Mouse (Mus musculus) heart, adult 2 months (tissue): ENCODE data around the gene Olfr279. TPM values are rescaled to one million over a fixed set of nuclear protein-coding genes. Genes with fewer than 3 reads are reported as not detected.
A peak's percentile ranks its signal among the peaks of the same experiment; 100 is the strongest.

Experiments
- DNase-seq, 2 experiments: peaks; one replicate each; pipeline ENCODE4 v3.0.0; 2021
- H3K27ac ChIP-seq: fragments of 200-600 bp; 2 replicates; pipeline ENCODE4 v1.8.1; 2022
- H3K27me3 ChIP-seq: fragments of 200-500 bp; 2 replicates; pipeline ENCODE4 v1.6.1; 2012; ENCODE audit warnings: mild to moderate bottlenecking, low read length, inconsistent platforms, mixed read lengths; ENCODE audit not compliant: control insufficient read depth, insufficient read depth
- H3K36me3 ChIP-seq: fragments of 200-500 bp; 2 replicates; pipeline ENCODE4 v1.6.1; 2012; ENCODE audit warnings: low read length, inconsistent platforms; ENCODE audit not compliant: control insufficient read depth, insufficient read depth
- H3K4me1 ChIP-seq: fragments of 200-500 bp; 2 replicates; pipeline ENCODE4 v1.6.1; 2011; ENCODE audit warnings: low read length; ENCODE audit not compliant: control insufficient read depth, insufficient read depth
- H3K4me3 ChIP-seq: fragments of 200-600 bp; 2 replicates; pipeline ENCODE4 v1.8.1; 2022
- H3K79me2 ChIP-seq: fragments of 200-500 bp; replicated peaks from 2 replicates; pipeline ENCODE4 v1.6.1; 2012; ENCODE audit warnings: mild to moderate bottlenecking, inconsistent platforms, low read length, moderate library complexity, mixed read lengths; ENCODE audit not compliant: control insufficient read depth, insufficient read depth
- H3K9ac ChIP-seq: fragments of 200-500 bp; 2 replicates; pipeline ENCODE4 v1.6.1; 2012; ENCODE audit warnings: low read depth, mild to moderate bottlenecking, control low read depth, inconsistent platforms, low read length, mixed read lengths
- CTCF ChIP-seq: fragments of 200-600 bp; IDR thresholded peaks from 2 replicates; pipeline ENCODE4 v1.8.1; 2022; ENCODE audit warnings: antibody characterized with exemption, mild to moderate bottlenecking, moderate library complexity
- EP300 ChIP-seq: fragments of 200-500 bp; IDR thresholded peaks from 2 replicates; pipeline ENCODE4 v1.6.1; 2011; ENCODE audit warnings: low read depth, low read length, control low read depth; ENCODE audit not compliant: insufficient read depth
- POLR2A ChIP-seq: fragments of 200-500 bp; IDR thresholded peaks from 2 replicates; pipeline ENCODE4 v1.6.1; 2011; ENCODE audit warnings: mild to moderate bottlenecking, low read depth, low read length, control low read depth; ENCODE audit not compliant: insufficient read depth
- WGBS: fragments of 180-500 bp; shearing (Covaris S2); methylation state at CpG from one replicate; pipeline ENCODE4 v1.1.7; 2018; 5-methylcytosine and 5-hydroxymethylcytosine counted together
- intact Hi-C: fragments of 180-260 bp; cut with DNase I; formaldehyde crosslinking; loops from one replicate; pipeline ENCODE4 v1.15.1; 2025
- microRNA-seq, 2 experiments: library from miRNA; unstranded; fragments of <30 nt; microRNA quantifications; one replicate each; pipeline ENCODE4 v1.2.0; 2021
- polyA plus RNA-seq: library from polyadenylated mRNA; depleted of rRNA; stranded (reverse); fragments of >200 nt; gene quantifications from 2 replicates; pipeline ENCODE4 v1.2.3, GENCODE M21; 2012; rRNA removed
- total RNA-seq, 2 experiments: library from RNA; stranded (reverse); gene quantifications; 2 replicates each; pipeline ENCODE4 v1.2.3; 2021

The Olfr279 gene
- total and polyA plus RNA-seq, 3 experiments = not detected

DNA sequence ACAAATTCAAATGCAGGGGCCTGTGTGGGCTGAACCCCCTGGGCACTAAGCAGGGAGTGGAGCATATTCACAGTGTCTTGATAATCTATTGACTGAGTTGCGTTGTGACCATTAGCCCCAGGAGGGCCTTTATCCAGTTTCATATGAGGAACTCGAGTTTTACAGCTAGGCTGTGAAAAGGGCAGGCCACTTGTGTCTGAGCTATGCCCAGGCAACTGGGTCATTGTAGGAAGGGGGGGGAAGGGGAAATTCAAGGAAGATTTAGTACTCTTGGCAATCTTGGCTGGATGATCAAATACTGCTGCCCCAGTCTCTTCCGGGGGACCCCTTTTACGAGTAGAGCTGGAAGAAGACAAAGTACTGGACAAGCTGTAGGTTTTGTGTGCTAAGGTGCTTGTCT lies 51.1 kb downstream of the Olfr279 start:
- no peaks in the 10 kb centered on the region; the same call in 1 of the 2 replicates for H3K79me2 ChIP-seq
- TF ChIP-seq EP300 = no peak
- H3K27ac ChIP-seq = no peak overlapping the region
- no peaks in the 10 kb centered on the region for H3K27me3 ChIP-seq
- DNase-seq = no peak
- H3K36me3 ChIP-seq = peaks cover 2% of the 10 kb centered on the region; the same call in 1 of the 2 replicates
- no peaks in the 10 kb centered on the region for H3K4me1 ChIP-seq
- WGBS = 83% methylated on average over 4 of the region's 4 CpGs
- no peak overlapping the region for H3K9ac ChIP-seq
- H3K4me3 ChIP-seq = no peak overlapping the region
- intact Hi-C loops = no loop called here

DNA sequence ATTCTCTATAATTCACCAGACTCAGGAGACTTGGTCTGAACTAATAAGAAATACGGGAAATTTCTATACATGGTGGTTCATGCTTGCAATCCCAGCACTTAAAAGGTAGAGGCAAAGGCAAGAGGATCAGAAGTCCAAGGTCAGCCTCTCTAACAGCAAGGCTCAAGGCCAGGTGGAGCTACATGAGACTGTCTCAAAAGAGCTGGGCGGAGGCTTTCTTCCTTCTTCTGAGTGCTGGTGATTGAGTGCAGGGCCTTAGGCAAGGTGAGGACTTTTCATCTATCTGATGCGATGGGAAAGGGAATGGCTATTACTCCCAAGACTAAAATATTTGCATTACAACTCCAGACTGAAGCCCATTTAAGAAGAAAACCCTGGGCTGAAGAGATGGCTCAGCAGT lies 52.9 kb downstream of the Olfr279 start:
- 91% methylated on average over 3 of the region's 3 CpGs for WGBS
- intact Hi-C loops = no loop called here
- no peaks in the 10 kb centered on the region for H3K27me3 ChIP-seq
- DNase-seq = no peak
- no peak overlapping the region for H3K9ac ChIP-seq
- no peak for TF ChIP-seq CTCF
- TF ChIP-seq EP300 = no peak
- TF ChIP-seq POLR2A = no peak
- H3K36me3 ChIP-seq = peaks cover 2% of the 10 kb centered on the region; the same call in 1 of the 2 replicates
- H3K4me3 ChIP-seq = no peak overlapping the region
- H3K4me1 ChIP-seq = no peaks in the 10 kb centered on the region
- no peaks in the 10 kb centered on the region for H3K79me2 ChIP-seq
- no peak overlapping the region for H3K27ac ChIP-seq

DNA sequence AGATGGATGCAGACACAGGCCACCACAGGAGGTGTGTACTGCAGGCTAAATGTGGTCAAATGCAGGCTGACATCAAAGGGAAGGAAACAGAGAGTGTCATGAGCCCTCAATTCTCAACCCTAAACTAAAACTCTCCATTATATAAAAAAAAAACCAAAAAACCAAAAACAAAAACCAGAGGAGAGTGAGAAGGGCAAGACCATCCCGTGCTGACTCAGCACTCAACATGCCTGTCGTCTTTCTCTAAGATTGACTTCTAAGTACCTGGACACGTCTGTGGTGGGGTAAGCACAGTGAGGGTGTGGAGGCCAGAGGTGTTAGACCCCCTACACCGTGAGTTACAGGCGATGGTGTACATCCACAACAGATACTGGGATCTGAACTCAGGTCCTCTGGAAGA lies 54.6 kb downstream of the Olfr279 start:
- Histone ChIP-seq H3K4me1 (no peaks in the 10 kb centered on the region), H3K27me3 (no peaks in the 10 kb centered on the region), H3K9ac (no peak overlapping the region), H3K36me3 (peaks cover 2% of the 10 kb centered on the region; the same call in 1 of the 2 replicates), H3K79me2 (no peaks in the 10 kb centered on the region), H3K4me3 (no peak overlapping the region), H3K27ac (no peak overlapping the region)
- DNase-seq = peak in 1 of 2 experiments; percentile 2
- no peak for TF ChIP-seq POLR2A
- TF ChIP-seq CTCF = no peak
- WGBS = 93% methylated on average over 5 of the region's 5 CpGs
- intact Hi-C loops = no loop called here

Small RNA genes within 50 kb of the gene (microRNA-seq; reads per million reads assigned to microRNA genes)
- 3.4 to 3.5 reads per million in 2 experiments for gene Mir1291

Other genes starting within 250 kb of the Olfr279 start
- gene H1fnt, start 235.1 kb upstream of the Olfr279 start, total RNA-seq = not detected
- 0.18 TPM in 2 replicates for gene H1fnt, start 235.1 kb upstream of the Olfr279 start, polyA plus RNA-seq
- 1 to 10 TPM; 5.2 to 6.4 TPM for gene Zfp641, start 196.2 kb upstream of the Olfr279 start, total RNA-seq
- 2.6 and 4.5 TPM in 2 replicates for gene Zfp641, start 196.2 kb upstream of the Olfr279 start, polyA plus RNA-seq
- not detected for gene Olfr285, start 175.0 kb upstream of the Olfr279 start, total RNA-seq
- gene Olfr285, start 175.0 kb upstream of the Olfr279 start, polyA plus RNA-seq = not detected in 2 replicates
- not detected for gene Olfr284, start 151.4 kb upstream of the Olfr279 start, total RNA-seq
- gene Olfr284, start 151.4 kb upstream of the Olfr279 start, polyA plus RNA-seq = not detected in 2 replicates
- gene Olfr283, start 111.5 kb upstream of the Olfr279 start, total RNA-seq = not detected
- not detected in 2 replicates for gene Olfr283, start 111.5 kb upstream of the Olfr279 start, polyA plus RNA-seq
- not detected for gene Olfr282, start 61.2 kb upstream of the Olfr279 start, total RNA-seq
- gene Olfr282, start 61.2 kb upstream of the Olfr279 start, polyA plus RNA-seq = not detected in 2 replicates
- gene Olfr281, start 39.8 kb upstream of the Olfr279 start, total RNA-seq = not detected
- gene Olfr281, start 39.8 kb upstream of the Olfr279 start, polyA plus RNA-seq = not detected in 2 replicates
- gene OR5BS1P, start 22.5 kb upstream of the Olfr279 start, total RNA-seq = not detected
- not detected in 2 replicates for gene OR5BS1P, start 22.5 kb upstream of the Olfr279 start, polyA plus RNA-seq
- not detected for gene Lalba, start 9.7 kb upstream of the Olfr279 start, total RNA-seq
- 0.45 TPM in 1 of 2 replicates, not detected in the other for gene Lalba, start 9.7 kb upstream of the Olfr279 start, polyA plus RNA-seq
- 10 to 100 TPM; 74.5 to 86.0 TPM for gene Kansl2, start 41.9 kb downstream of the Olfr279 start, total RNA-seq
- 37.0 and 50.2 TPM in 2 replicates for gene Kansl2, start 41.9 kb downstream of the Olfr279 start, polyA plus RNA-seq
- 10 to 100 TPM; 26.8 to 27.6 TPM for gene Ccnt1, start 78.5 kb downstream of the Olfr279 start, total RNA-seq
- gene Ccnt1, start 78.5 kb downstream of the Olfr279 start, polyA plus RNA-seq = 9.3 and 15.4 TPM in 2 replicates
- 1 to 10 TPM; 1.6 to 2.1 TPM for gene 4930415O20Rik, start 78.6 kb downstream of the Olfr279 start, total RNA-seq
- gene 4930415O20Rik, start 78.6 kb downstream of the Olfr279 start, polyA plus RNA-seq = not detected in 2 replicates
- 100 to 1,000 TPM; 153 to 220 TPM for gene Adcy6, start 117.7 kb downstream of the Olfr279 start, total RNA-seq
- gene Adcy6, start 117.7 kb downstream of the Olfr279 start, polyA plus RNA-seq = 136 and 211 TPM in 2 replicates
- 1 to 10 TPM; 2.6 to 2.7 TPM for gene Cacnb3, start 138.4 kb downstream of the Olfr279 start, total RNA-seq
- 6.5 and 7.7 TPM in 2 replicates for gene Cacnb3, start 138.4 kb downstream of the Olfr279 start, polyA plus RNA-seq
- gene Ddx23, start 170.5 kb downstream of the Olfr279 start, total RNA-seq = 10 to 100 TPM; 47.9 to 55.4 TPM
- 18.9 and 30.7 TPM in 2 replicates for gene Ddx23, start 170.5 kb downstream of the Olfr279 start, polyA plus RNA-seq
- 1 to 10 TPM; 1.1 to 1.3 TPM for gene Rnd1, start 185.1 kb downstream of the Olfr279 start, total RNA-seq
- gene Rnd1, start 185.1 kb downstream of the Olfr279 start, polyA plus RNA-seq = 2.6 and 3.3 TPM in 2 replicates
- under 1 TPM; 0.11 to 0.16 TPM for gene Ccdc65, start 215.8 kb downstream of the Olfr279 start, total RNA-seq
- gene Ccdc65, start 215.8 kb downstream of the Olfr279 start, polyA plus RNA-seq = 0.15 and 0.37 TPM in 2 replicates
- gene Fkbp11, start 235.8 kb downstream of the Olfr279 start, total RNA-seq = 1 to 10 TPM; 5.1 to 5.8 TPM
- 3.2 and 4.8 TPM in 2 replicates for gene Fkbp11, start 235.8 kb downstream of the Olfr279 start, polyA plus RNA-seq